Mouse (Mus musculus) brain, adult 2 months (tissue): ENCODE data around the gene Olfr1385.
"Not testable (repeated sequence)": the region's sequence is repeated elsewhere in the genome, so short reads cannot be mapped to it uniquely, and the experiment has no call there.

ENCODE experiments used
- DNase-seq: peaks from one replicate; pipeline ENCODE4 v3.0.0; 2011; ENCODE audit warnings: low read depth, low spot score

The Olfr1385 gene

DNA sequence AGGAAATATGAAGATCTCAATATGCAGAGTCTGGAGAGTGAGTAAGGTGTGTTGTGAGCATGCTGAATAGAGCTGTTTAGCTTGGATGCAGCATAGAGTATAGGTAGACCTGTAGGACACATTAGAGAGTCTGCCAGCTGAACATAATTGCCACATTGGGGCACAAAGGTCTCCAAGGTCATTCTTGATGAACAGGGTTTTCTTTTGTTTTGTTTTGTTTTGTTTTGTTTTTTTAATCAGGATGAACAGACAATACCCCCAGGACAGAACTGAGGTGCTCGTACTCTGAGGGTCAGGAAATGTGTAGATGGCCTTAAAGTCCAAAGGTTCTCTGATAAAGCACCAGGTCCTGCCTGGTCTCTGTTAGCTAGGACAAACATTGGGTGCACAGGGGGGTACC lies at the start of gene Olfr1385:
Gene Olfr1385, plus strand, starts transcription at position 301 of the 400 bp plus-strand sequence.
- DNase-seq = not testable (repeated sequence)

DNA sequence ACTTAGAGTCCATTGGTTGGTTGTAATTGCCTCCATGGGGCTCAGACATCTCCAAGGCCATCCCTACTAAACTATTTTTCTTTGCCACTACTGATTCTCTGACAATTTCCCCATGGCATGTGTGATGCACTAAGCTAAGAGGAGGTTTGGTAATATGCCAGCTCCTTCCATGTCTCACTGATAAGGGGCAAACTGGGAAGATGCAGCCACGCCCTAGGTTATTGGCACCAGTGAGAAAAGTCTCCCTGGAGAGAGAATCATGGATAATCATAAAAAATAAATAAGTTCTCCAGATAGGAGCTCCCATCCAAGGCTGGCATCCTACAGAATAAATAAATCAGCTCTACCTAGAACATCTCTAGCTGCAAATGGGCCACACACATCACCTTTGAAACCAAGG lies 33.8 kb upstream of the Olfr1385 start, which contains the start of gene Olfr1387:
Gene Olfr1387, plus strand, starts transcription at position 301 of the 400 bp plus-strand sequence.
- DNase-seq = no peak

DNA sequence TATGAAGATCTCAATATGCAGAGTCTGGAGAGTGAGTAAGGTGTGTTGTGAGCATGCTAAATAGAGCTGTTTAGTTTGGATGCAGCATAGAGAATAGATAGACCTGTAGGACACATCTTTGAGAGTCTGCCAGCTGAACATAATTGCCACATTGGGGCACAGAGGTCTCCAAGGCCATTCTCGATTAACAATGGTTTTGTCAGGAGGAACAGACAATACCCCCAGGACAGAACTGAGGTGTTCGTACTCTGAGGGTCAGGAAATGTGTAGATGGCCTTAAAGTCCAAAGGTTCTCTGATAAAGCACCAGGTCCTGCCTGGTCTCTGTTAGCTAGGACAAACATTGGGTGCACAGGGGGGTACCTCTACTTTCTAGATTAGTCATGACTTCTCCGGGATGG lies 24.1 kb upstream of the Olfr1385 start, which contains the start of gene Olfr1386:
Gene Olfr1386, plus strand, starts transcription at position 301 of the 400 bp plus-strand sequence.
- not testable (repeated sequence) for DNase-seq

DNA sequence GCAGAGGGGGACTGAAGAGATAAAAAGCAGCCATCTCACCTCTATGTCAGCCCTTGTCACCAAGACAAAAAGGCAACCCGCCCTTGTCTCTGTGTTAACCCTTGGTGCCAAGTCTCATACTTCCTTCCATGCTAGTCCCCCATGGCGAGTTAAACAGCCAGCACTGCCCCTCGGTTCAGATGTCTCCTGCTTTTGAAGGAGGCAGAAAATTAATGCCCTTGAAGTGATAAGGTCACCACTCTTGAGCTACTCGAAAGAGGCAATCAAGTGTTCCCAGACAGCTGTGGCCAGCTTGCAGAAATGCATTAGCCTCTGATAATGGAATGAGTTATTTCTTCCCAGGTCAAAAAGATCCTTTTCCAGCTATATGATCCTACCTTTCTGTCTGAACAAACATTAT lies 2.9 kb upstream of the Olfr1385 start:
- no peak for DNase-seq

DNA sequence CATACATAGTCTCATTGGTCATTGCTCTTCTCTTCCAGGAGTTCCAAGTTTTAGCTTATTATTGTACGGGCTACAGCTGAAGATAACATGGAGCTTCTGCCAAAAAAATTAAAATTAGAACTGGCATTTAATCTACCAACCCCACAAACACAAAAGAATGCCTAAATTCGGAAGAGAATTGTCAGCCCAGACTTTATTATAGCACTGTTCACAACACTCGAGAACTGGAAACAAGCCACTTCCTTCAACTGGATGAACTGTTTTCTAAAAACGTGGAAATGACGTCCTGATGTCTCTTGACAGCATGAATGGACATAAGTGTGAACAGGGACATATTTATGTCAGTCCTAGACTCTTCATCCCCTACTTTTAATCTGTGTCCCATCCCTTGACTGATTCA lies 29.2 kb downstream of the Olfr1385 start:
- peak; percentile 50 for DNase-seq

DNA sequence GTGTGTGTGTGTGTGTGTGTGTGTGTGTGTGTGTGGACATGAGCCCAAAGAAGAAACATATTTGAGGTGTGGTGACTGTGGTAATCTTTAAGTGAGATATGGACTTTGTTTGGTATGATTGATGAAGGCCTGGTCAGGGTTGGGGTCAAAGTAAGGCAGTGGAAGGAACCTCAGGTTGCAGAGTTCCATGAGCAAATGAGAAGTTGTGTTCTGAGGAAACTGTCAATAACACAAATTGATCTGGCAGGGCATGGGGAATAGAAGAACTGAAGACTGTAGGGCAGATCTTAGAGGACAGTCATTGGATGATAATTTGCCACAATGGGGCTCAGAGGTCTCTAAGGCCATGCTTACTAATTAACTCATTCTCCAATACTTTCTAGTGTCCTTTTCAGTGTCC lies 30.5 kb downstream of the Olfr1385 start, which contains the start of gene Olfr1383:
Gene Olfr1383, plus strand, starts transcription at position 301 of the 400 bp plus-strand sequence.
- no peak for DNase-seq

DNA sequence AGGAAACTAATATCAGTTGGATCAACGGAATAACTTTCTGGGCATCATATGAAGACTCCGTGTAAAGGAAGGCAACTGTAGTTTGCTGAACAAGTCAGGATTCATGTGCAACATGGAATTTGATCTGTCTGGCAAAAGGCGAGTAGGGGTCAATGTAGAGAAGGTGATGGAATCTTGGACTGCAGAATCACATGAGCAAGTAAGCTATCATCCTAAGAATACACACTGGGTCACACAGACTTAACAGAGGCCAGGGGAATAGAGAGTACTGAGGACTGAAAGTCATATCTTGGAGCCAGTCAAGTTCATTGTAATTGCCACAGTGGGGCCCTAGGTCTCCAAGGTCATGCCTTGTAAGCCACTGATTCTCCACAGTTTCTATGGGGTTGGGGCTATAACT lies 39.1 kb downstream of the Olfr1385 start, which contains the start of gene Olfr1382:
Gene Olfr1382, plus strand, starts transcription at position 301 of the 400 bp plus-strand sequence.
- no peak for DNase-seq

DNA sequence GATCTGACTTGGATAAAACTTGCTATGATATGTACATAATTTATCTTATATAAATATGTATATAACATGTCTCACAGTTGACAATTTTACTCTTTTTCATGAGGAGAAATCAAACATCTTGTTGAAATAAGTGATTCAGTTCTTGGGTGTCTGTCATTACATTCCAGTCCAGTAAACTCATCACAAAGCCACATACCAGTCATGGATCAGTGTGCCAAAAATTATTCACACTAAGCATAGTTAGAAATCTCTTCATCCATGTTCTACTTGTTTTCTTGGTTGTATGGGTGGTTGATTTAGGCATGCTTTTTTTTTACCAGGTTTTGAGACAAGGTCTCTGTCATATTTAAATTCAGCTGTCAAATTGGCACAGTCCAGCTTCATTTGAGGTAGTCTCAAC lies 43.9 kb downstream of the Olfr1385 start:
- DNase-seq = no peak

DNA sequence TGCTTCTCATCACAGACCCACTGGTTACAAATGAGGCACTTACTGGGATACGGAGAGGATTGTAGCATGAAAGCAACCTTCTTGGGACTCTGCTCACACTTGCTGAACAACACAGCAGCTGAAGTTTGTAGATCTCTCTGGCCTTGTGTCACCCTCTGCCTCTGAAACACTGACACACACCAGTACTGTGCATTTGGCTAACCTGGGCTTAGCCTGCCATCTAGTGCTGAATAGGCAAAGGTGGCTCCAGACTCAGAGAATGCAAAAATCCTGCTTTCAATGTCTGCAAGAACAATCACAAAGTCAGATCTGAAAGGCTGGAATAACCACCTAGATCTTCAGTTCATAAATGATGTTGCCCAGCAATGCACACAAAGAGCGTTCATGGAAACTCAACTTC lies 47.8 kb downstream of the Olfr1385 start:
- DNase-seq = peak; percentile 70

DNA sequence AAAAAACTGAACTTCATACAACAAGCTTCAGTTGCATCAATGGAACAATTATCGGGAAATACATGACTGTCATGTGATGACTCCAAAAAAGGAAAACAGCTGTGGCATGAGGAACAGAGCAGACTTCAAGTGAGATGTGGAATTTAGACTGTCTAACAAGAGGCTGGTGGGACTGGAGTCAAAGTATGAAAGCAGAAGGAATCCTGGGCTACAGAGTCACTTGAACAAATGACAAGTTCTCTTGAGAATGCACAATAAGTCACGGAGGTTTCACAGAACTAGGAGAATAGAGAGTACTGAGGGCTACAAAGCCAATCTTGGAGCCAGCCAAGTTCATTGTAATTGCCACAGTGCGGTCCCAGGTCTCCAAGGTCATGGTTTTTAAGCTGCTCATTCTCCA lies 54.3 kb downstream of the Olfr1385 start, which contains the start of gene Olfr1381:
Gene Olfr1381, plus strand, starts transcription at position 301 of the 400 bp plus-strand sequence.
- not testable (repeated sequence) for DNase-seq
